ENCODE assay signal across 8 mouse cellular contexts in genomic region chr17:78417381-78418281, GRCm38 (mm10). TPM values are rescaled to one million over a fixed set of nuclear protein-coding genes. Genes with fewer than 3 reads are reported as not detected.
DNase-seq lines count a peak whose midpoint lies in the region; ATAC-seq lines count a peak whose summit lies in the region.

TSS of gene Fez2 (minus strand) at chr17:78418152.

- peak within 1 kb of the TSS; percentile 92 for H3K4me3 ChIP-seq in embryonic facial prominence, embryonic 15.5 days (replicated peaks)
- peak within 1 kb of the TSS; percentile 81 for H3K4me3 ChIP-seq in kidney, embryonic 14.5 days (ENCODE audit: low read length)
- peak within 1 kb of the TSS; percentile 93 for H3K4me3 ChIP-seq in limb, embryonic 15.5 days

- H3K36me3 ChIP-seq in embryonic facial prominence, embryonic 15.5 days, result no peaks in the 10 kb centered on the region; the same call in 1 of the 2 replicates
- H3K36me3 ChIP-seq in kidney, embryonic 14.5 days (ENCODE audit: control insufficient read depth, insufficient read depth, low read length), result no peaks in the 10 kb centered on the region
- H3K36me3 ChIP-seq in limb, embryonic 15.5 days, result no peaks in the 10 kb centered on the region

- peak within 1 kb of the TSS; percentile 97 for H3K27ac ChIP-seq in embryonic facial prominence, embryonic 15.5 days (replicated peaks)
- peak within 1 kb of the TSS; percentile 94 for H3K27ac ChIP-seq in kidney, embryonic 14.5 days (ENCODE audit: low read depth, low read length)
- peak within 1 kb of the TSS; percentile 97 for H3K27ac ChIP-seq in limb, embryonic 15.5 days

- H3K9ac ChIP-seq in embryonic facial prominence, embryonic 15.5 days, result peak within 1 kb of the TSS; percentile 84
- H3K9ac ChIP-seq in kidney, embryonic 14.5 days (ENCODE audit: low read depth, low read length), result peak within 1 kb of the TSS; percentile 86
- peak within 1 kb of the TSS; percentile 88 for H3K9ac ChIP-seq in limb, embryonic 15.5 days

- DNase-seq in 3T3-L1 (ENCODE audit: low read depth, low spot score), result peak; percentile 88
- peak; percentile 94 to 95 for DNase-seq in adrenal gland, postnatal 4 days (ENCODE audit: low spot score in 2 of 2)
- DNase-seq in heart, adult 9 months (ENCODE audit: low spot score in 2 of 2), result peak; percentile 93 to 95
- peak; percentile 77 to 89 for DNase-seq in monocyte, adult 2 months (ENCODE audit: low read depth in 1 of 2, low spot score in 2 of 2)
- DNase-seq in spleen, postnatal 36 days (ENCODE audit: low spot score in 2 of 2), result peak; percentile 86

- no peaks in the 10 kb centered on the region for H3K27me3 ChIP-seq in embryonic facial prominence, embryonic 15.5 days
- no peaks in the 10 kb centered on the region for H3K27me3 ChIP-seq in kidney, embryonic 14.5 days (ENCODE audit: control insufficient read depth, insufficient read depth, low read length)
- H3K27me3 ChIP-seq in limb, embryonic 15.5 days, result no peaks in the 10 kb centered on the region

- ATAC-seq in embryonic facial prominence, embryonic 15.5 days (ENCODE audit: insufficient number of reproducible peaks, low FRiP score, low TSS enrichment, low read depth), result peak; percentile 94
- peak; percentile 97 for ATAC-seq in kidney, embryonic 14.5 days (ENCODE audit: low FRiP score, low TSS enrichment)
- peak; percentile 91 for ATAC-seq in limb, embryonic 15.5 days (ENCODE audit: insufficient number of reproducible peaks, low FRiP score, low TSS enrichment, low read depth)

- peak within 1 kb of the TSS; percentile 68 for H3K4me2 ChIP-seq in embryonic facial prominence, embryonic 15.5 days (replicated peaks)
- H3K4me2 ChIP-seq in kidney, embryonic 14.5 days (replicated peaks; ENCODE audit: low read depth, low read length), result peak within 1 kb of the TSS; percentile 68
- peak within 1 kb of the TSS; percentile 68 for H3K4me2 ChIP-seq in limb, embryonic 15.5 days

- WGBS in embryonic facial prominence, embryonic 15.5 days, result under 1% methylated on average over 61 of the region's 67 CpGs
- 1% methylated on average over 40 of the region's 67 CpGs for WGBS in kidney, embryonic 14.5 days
- WGBS in limb, embryonic 15.5 days, result under 1% methylated on average over 64 of the region's 67 CpGs

- peaks cover 13% of the 10 kb centered on the region for H3K4me1 ChIP-seq in embryonic facial prominence, embryonic 15.5 days
- peaks cover 5% of the 10 kb centered on the region; the same call in 1 of the 2 replicates for H3K4me1 ChIP-seq in kidney, embryonic 14.5 days (ENCODE audit: control insufficient read depth, insufficient read depth, low read length)
- H3K4me1 ChIP-seq in limb, embryonic 15.5 days, result peaks cover 10% of the 10 kb centered on the region; the same call in 1 of the 2 replicates

- H3K9me3 ChIP-seq in embryonic facial prominence, embryonic 15.5 days (replicated peaks), result no peaks in the 10 kb centered on the region
- H3K9me3 ChIP-seq in kidney, embryonic 14.5 days (ENCODE audit: control insufficient read depth, low read length), result no peaks in the 10 kb centered on the region
- no peaks in the 10 kb centered on the region for H3K9me3 ChIP-seq in limb, embryonic 15.5 days

RNA-seq across cellular contexts. Expression of gene Fez2, which starts in this region (rescaled TPM):
- 10 to 100 TPM; 51.6 to 52.2 TPM for total RNA-seq in adrenal gland, postnatal 4 days (2021)
- 37.6 and 40.8 TPM in 2 replicates for polyA plus RNA-seq in embryonic facial prominence, embryonic 15.5 days (2015; fragmentation: Nextera tagmentation; extraction: Ambion mirVana)
- 30.8 and 42.0 TPM in 2 replicates for polyA plus RNA-seq in kidney, embryonic 14.5 days (2014; fragmentation: Nextera tagmentation; extraction: Ambion mirVana)
- 38.7 and 41.7 TPM in 2 replicates for polyA plus RNA-seq in limb, embryonic 15.5 days (2015; fragmentation: Nextera tagmentation; extraction: Ambion mirVana)

Comparison
In these comparisons a context has a peak if more than half of its experiments do, and no peak if none do; other contexts are left out.
1. Peak in every context shown above with its lines: DNase-seq, ATAC-seq, H3K4me3 ChIP-seq and H3K27ac ChIP-seq.